Mouse (Mus musculus) frontal cortex, adult (tissue): ENCODE data around the gene Olfr885.

Experiments
- ATAC-seq: cut with Nextera tagmentation; 2 replicates; pipeline ENCODE4 v1.9.2; 2017; ENCODE audit warnings: mild to moderate bottlenecking, moderate library complexity, mixed read lengths; ENCODE audit not compliant: low TSS enrichment

Olfr885 gene

DNA sequence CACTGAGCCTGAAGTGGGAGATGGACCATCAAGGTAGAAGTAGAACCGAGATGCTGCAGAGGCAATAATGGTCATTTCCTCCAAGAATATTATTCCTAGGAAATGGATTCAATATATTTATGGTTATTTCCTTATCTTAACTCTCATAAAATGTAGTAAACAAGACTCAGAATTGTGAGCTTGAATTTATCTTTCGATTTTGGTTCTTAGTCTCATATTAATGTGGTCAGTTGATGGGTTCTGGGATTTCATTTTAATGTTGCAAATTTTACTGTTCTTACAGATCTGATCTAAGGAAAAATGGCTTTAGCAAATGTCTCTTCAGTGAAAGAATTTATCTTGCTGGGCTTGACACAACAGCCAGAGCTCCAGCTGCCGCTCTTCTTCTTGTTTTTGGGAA lies at the start of gene Olfr885:
Gene Olfr885 (plus strand): TSS at position 301 of the 400 bp plus-strand sequence.
- ATAC-seq: no peak

DNA sequence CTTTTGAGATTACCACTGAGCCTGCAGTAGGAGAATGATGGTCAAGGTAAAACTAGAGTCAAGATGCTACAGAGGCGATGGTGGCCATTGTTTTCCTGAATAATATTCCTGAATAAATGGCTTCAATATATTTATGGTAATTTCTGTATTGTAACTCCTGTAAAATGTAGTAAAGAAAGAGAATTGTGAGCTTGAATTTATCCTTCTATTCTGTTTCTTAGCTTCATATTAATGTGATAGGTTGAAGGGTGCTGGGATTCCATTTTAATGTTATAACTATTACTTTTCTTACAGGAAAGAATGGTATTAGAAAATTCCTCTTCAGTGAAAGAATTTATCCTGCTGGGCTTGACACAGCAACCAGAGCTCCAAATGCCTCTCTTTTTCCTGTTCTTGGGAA lies 35.6 kb upstream of the Olfr885 start, which contains the start of gene Olfr883:
Gene Olfr883 (plus strand): TSS at position 301 of the 400 bp plus-strand sequence.
- ATAC-seq: no peak

DNA sequence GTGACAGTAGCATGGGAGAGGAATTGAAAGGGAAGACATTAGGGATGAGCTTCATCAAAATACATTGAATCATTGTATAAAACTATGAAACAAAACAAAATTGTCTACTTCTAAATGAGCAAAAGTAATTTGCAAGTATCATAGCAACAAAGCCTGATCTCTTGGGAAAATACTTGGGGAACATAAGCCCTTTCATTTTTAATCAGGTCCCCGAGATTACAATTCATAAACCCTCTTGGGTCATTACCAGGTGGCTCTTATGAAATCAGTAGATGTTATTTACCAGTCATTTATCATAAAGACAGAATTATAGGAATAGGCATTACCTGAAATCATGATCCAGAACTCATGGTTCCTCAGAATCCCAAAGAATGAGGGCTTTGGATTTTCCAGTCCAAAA lies 14.9 kb upstream of the Olfr885 start, which contains the start of gene Olfr884:
Gene Olfr884 (plus strand): TSS at position 301 of the 400 bp plus-strand sequence.
- ATAC-seq: no peak

GRCm38 (mm10) chr9:38083772-38084171 lies 22.6 kb downstream of the Olfr885 start, which contains the start of gene Olfr887:
Olfr887 (plus strand) TSS chr9:38084072.
- ATAC-seq: no peak

DNA sequence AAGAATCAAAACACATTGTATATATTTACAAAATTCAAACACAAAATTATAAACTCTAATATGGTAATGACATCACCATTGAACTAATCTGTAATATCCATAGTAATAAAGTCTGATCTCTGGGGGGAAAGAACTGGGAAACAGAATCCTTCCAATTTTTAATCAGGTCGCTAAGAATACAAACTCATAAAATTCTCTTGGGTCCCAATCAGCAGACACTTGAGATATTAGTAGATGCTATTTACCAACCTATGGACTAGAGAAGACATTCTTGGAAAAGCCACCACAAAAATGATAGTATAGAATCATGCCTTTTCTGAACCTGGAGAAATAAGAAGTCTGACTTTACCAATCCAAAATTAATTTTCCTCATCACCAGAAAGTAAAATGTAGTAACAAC lies 46.7 kb downstream of the Olfr885 start, which contains the start of gene Olfr888:
Gene Olfr888 (plus strand): TSS at position 301 of the 400 bp plus-strand sequence.
- no peak for ATAC-seq
